Comparison of ENCODE assay signal across 10 mouse cellular contexts in the genomic region with DNA sequence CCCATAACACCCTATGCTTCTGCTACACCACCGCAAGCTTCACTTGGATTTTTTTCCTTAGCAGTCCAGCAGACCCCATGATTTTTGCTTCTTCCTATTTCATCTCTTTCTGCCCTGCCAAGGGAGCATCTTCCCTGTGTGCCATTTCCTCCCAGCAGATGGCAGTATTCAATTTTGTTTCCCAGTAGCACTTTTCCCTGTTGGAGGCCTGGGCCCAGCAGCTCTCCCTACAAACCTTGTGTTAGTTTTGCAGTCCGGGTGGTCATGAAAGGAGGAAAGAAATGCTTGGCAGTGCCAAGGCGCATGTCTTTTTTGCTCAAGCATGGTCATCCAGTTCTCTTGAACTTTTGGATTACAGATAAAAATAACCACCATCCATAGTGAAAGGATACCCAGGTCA.
A peak's percentile ranks its signal among the peaks of the same experiment; 100 is the strongest.
DNase-seq lines count a peak whose midpoint lies in the region; ATAC-seq and TF ChIP-seq lines count a peak whose summit lies in the region.
"Had no signal": no experiment of that assay in that cellular context is flagged by ENCODE, and none has a peak within 500 bp of the region (broad histone marks: within the 10 kb centered on the region; RNA-seq: fewer than 3 reads in every experiment).

No protein-coding gene starts in this region.

- no peaks in the 10 kb centered on the region for H3K4me1 ChIP-seq in kidney, adult 2 months (ENCODE audit: control insufficient read depth, insufficient read depth, low read length)
- H3K4me1 ChIP-seq in kidney, embryonic 14.5 days (ENCODE audit: control insufficient read depth, insufficient read depth, low read length), result no peaks in the 10 kb centered on the region
- H3K4me1 ChIP-seq: hindbrain, embryonic 15.5 days had no signal

- no peak for TF ChIP-seq POLR2A in kidney, adult 2 months (IDR thresholded peaks at IDR 0.05; ENCODE audit: low read depth, low read length)

- H3K4me3 ChIP-seq in kidney, adult 2 months (ENCODE audit: insufficient read depth, low read depth, low read length), result no peak overlapping the region
- H3K4me3 ChIP-seq in kidney, embryonic 14.5 days (ENCODE audit: low read length), result no peak overlapping the region
- H3K4me3 ChIP-seq: hindbrain, embryonic 15.5 days; myocyte had no signal

- H3K4me2 ChIP-seq in kidney, embryonic 14.5 days (replicated peaks; ENCODE audit: low read depth, low read length), result no peak overlapping the region
- H3K4me2 ChIP-seq: hindbrain, embryonic 15.5 days had no signal

- H3K27ac ChIP-seq in kidney, adult 2 months (ENCODE audit: insufficient read depth, low read depth, low read length), result no peak overlapping the region
- H3K27ac ChIP-seq in kidney, embryonic 14.5 days (ENCODE audit: low read depth, low read length), result no peak overlapping the region
- H3K27ac ChIP-seq: hindbrain, embryonic 15.5 days had no signal

- no peak overlapping the region for H3K9ac ChIP-seq in kidney, embryonic 14.5 days (ENCODE audit: low read depth, low read length)
- H3K9ac ChIP-seq: hindbrain, embryonic 15.5 days had no signal

- ATAC-seq in kidney, embryonic 14.5 days (ENCODE audit: low FRiP score, low TSS enrichment), result no peak
- peak; percentile 50 for ATAC-seq in megakaryocyte, adult 5-6 weeks (ENCODE audit: poor library complexity, severe bottlenecking)

- no peaks in the 10 kb centered on the region for H3K9me3 ChIP-seq in kidney, embryonic 14.5 days (ENCODE audit: control insufficient read depth, low read length)
- H3K9me3 ChIP-seq: hindbrain, embryonic 15.5 days had no signal

- no peaks in the 10 kb centered on the region for H3K36me3 ChIP-seq in kidney, adult 2 months (ENCODE audit: control insufficient read depth, insufficient read depth, low read length)
- no peaks in the 10 kb centered on the region for H3K36me3 ChIP-seq in kidney, embryonic 14.5 days (ENCODE audit: control insufficient read depth, insufficient read depth, low read length)
- H3K36me3 ChIP-seq: hindbrain, embryonic 15.5 days had no signal

- peak; percentile 42 for DNase-seq in kidney, adult 2 months
- peak; percentile 36 for DNase-seq in adrenal gland, postnatal 25 days
- peak; percentile 29 for DNase-seq in gastrocnemius, postnatal 10 days
- DNase-seq in layer of hippocampus, postnatal 10 days (ENCODE audit: low spot score in 2 of 2), result peak; percentile 50 to 63
- peak; percentile 27 to 64 for DNase-seq in urinary bladder, postnatal 4 days (ENCODE audit: low spot score in 2 of 2)
- DNase-seq in adipocyte (ENCODE audit: low spot score), result no peak

- whole genome bisulfite sequencing in kidney, adult 2 months, result 68% methylated on average over 3 of the region's 3 CpGs
- WGBS in kidney, embryonic 14.5 days, result 76% methylated on average over 3 of the region's 3 CpGs

- TF ChIP-seq CTCF in kidney, adult 2 months (conservative IDR thresholded peaks at IDR 0.05; ENCODE audit: insufficient read depth, insufficient read length, low read depth, low read length), result peak; percentile 59

- no peaks in the 10 kb centered on the region for H3K27me3 ChIP-seq in kidney, adult 2 months (replicated peaks; ENCODE audit: control insufficient read depth, insufficient read depth, low read length)
- no peaks in the 10 kb centered on the region for H3K27me3 ChIP-seq in kidney, embryonic 14.5 days (ENCODE audit: control insufficient read depth, insufficient read depth, low read length)
- H3K27me3 ChIP-seq: hindbrain, embryonic 15.5 days had no signal
